Mouse (Mus musculus): ENCODE results near the gene Selenon. TPM values are rescaled to one million over a fixed set of nuclear protein-coding genes. Genes with fewer than 3 reads are reported as not detected.

Gene Selenon
- total and polyA plus RNA-seq, 3 experiments, result 0.27 to 1.0 (median 0.64) TPM

GRCm38 (mm10) chr4:134560699-134561098 lies 8.7 kb upstream of the Selenon start:
- Histone ChIP-seq H3K36me3 (replicated peaks in 1 of 2; ENCODE audit: control insufficient read depth in 1 of 2, insufficient read depth in 1 of 2, low read length in 1 of 2) (no peaks in the 10 kb centered on the region), H3K4me1 (ENCODE audit: control insufficient read depth in 1 of 2, insufficient read depth in 2 of 2) (peaks cover 0 to 54% of the 10 kb centered on the region in 2 experiments; a peak in 3 of 4 replicates), H3K4me2 (ENCODE audit: insufficient read depth, low read depth, poor library complexity, severe bottlenecking) (no peak overlapping the region), H3K9ac (ENCODE audit: insufficient read depth, low read depth) (no peak overlapping the region), H3K4me3 (replicated peaks in 1 of 3; ENCODE audit: low read depth in 2 of 3, low read length in 2 of 3, poor library complexity in 1 of 3) (no peak overlapping the region), H3K79me2 (replicated peaks; ENCODE audit: control insufficient read depth, extremely low read depth, insufficient read depth, poor library complexity, severe bottlenecking) (no peaks in the 10 kb centered on the region), H3K27ac (ENCODE audit: insufficient read depth, low read depth) (no peak overlapping the region), H3K9me3 (replicated peaks; ENCODE audit: low read length) (peaks cover 8% of the 10 kb centered on the region), H3K27me3 (replicated peaks) (no peaks in the 10 kb centered on the region)
- DNase-seq (ENCODE audit: extremely low read depth), result no peak
- no peak for TF ChIP-seq USF1 (IDR thresholded peaks at IDR 0.05; ENCODE audit: low read depth, low read length)
- in situ Hi-C loops (cut with MboI; ENCODE audit: low pct_ligation_motif_present, low pct_unique_long_range_greater_than_20kb, low sequenced_read_pairs) (no loop called here), dilution Hi-C loops (cut with MboI; ENCODE audit: extremely low pct_ligation_motif_present, extremely low pct_unique_long_range_greater_than_20kb, low sequenced_read_pairs) (no loop called here)

- Histone ChIP-seq H3K9ac (ENCODE audit: insufficient read depth, low read depth) (no peak overlapping the region), H3K4me3 (replicated peaks in 1 of 3; ENCODE audit: low read depth in 2 of 3, low read length in 2 of 3, poor library complexity in 1 of 3) (no peak overlapping the region), H3K36me3 (replicated peaks in 1 of 2; ENCODE audit: control insufficient read depth in 1 of 2, insufficient read depth in 1 of 2, low read length in 1 of 2) (no peaks in the 10 kb centered on the region), H3K27ac (ENCODE audit: insufficient read depth, low read depth) (no peak overlapping the region), H3K4me1 (ENCODE audit: control insufficient read depth in 1 of 2, insufficient read depth in 2 of 2) (peaks cover 0 to 46% of the 10 kb centered on the region in 2 experiments; a peak in 3 of 4 replicates), H3K79me2 (replicated peaks; ENCODE audit: control insufficient read depth, extremely low read depth, insufficient read depth, poor library complexity, severe bottlenecking) (no peaks in the 10 kb centered on the region), H3K27me3 (replicated peaks) (no peaks in the 10 kb centered on the region), H3K4me2 (ENCODE audit: insufficient read depth, low read depth, poor library complexity, severe bottlenecking) (no peak overlapping the region), H3K9me3 (replicated peaks; ENCODE audit: low read length) (no peaks in the 10 kb centered on the region)
- peak; percentile 34 for DNase-seq (ENCODE audit: extremely low read depth)
- dilution Hi-C loops (cut with MboI; ENCODE audit: extremely low pct_ligation_motif_present, extremely low pct_unique_long_range_greater_than_20kb, low sequenced_read_pairs), result no loop called here
- in situ Hi-C loops (cut with MboI; ENCODE audit: low pct_ligation_motif_present, low pct_unique_long_range_greater_than_20kb, low sequenced_read_pairs), result no loop called here
- TF ChIP-seq MYC (IDR thresholded peaks at IDR 0.05; ENCODE audit: low read depth, low read length) (no peak), ETS1 (conservative IDR thresholded peaks at IDR 0.05; ENCODE audit: low read depth, low read length) (no peak; the same call in 1 of the 2 replicates), TCF12 (IDR thresholded peaks at IDR 0.05; ENCODE audit: low read depth, low read length) (no peak), MAX (IDR thresholded peaks at IDR 0.05; ENCODE audit: low read length) (no peak), EP300 (IDR thresholded peaks at IDR 0.05; ENCODE audit: low read length) (no peak), MAZ (IDR thresholded peaks at IDR 0.05; ENCODE audit: low read depth, low read length) (no peak), RAD21 (IDR thresholded peaks at IDR 0.05; ENCODE audit: low read depth, low read length) (no peak)
Measured at GRCm38 (mm10) chr4:134559154-134559553, 7.2 kb upstream of the Selenon start.

GRCm38 (mm10) chr4:134558570-134559113 lies 6.7 kb upstream of the Selenon start:
- Histone ChIP-seq H3K79me2 (replicated peaks; ENCODE audit: control insufficient read depth, extremely low read depth, insufficient read depth, poor library complexity, severe bottlenecking) (no peaks in the 10 kb centered on the region), H3K4me1 (ENCODE audit: control insufficient read depth in 1 of 2, insufficient read depth in 2 of 2) (peaks cover 0 to 41% of the 10 kb centered on the region in 2 experiments; a peak in 3 of 4 replicates), H3K9me3 (replicated peaks; ENCODE audit: low read length) (no peaks in the 10 kb centered on the region), H3K4me3 (replicated peaks in 1 of 3; ENCODE audit: low read depth in 2 of 3, low read length in 2 of 3, poor library complexity in 1 of 3) (no peak overlapping the region), H3K27ac (ENCODE audit: insufficient read depth, low read depth) (no peak overlapping the region), H3K36me3 (replicated peaks in 1 of 2; ENCODE audit: control insufficient read depth in 1 of 2, insufficient read depth in 1 of 2, low read length in 1 of 2) (no peaks in the 10 kb centered on the region), H3K4me2 (ENCODE audit: insufficient read depth, low read depth, poor library complexity, severe bottlenecking) (no peak overlapping the region), H3K27me3 (replicated peaks) (no peaks in the 10 kb centered on the region), H3K9ac (ENCODE audit: insufficient read depth, low read depth) (no peak overlapping the region)
- in situ Hi-C loops (cut with MboI; ENCODE audit: low pct_ligation_motif_present, low pct_unique_long_range_greater_than_20kb, low sequenced_read_pairs) (no loop called here), dilution Hi-C loops (cut with MboI; ENCODE audit: extremely low pct_ligation_motif_present, extremely low pct_unique_long_range_greater_than_20kb, low sequenced_read_pairs) (no loop called here)
- no peak for TF ChIP-seq USF1 (IDR thresholded peaks at IDR 0.05; ENCODE audit: low read depth, low read length)
- DNase-seq (ENCODE audit: extremely low read depth), result no peak
